Mouse (Mus musculus): Measurements from ENCODE around the gene Myom3.

GRCm38 (mm10) chr4:135776850-135777249 is 17.3 kb downstream of the Myom3 start:
- TF ChIP-seq CTCF (IDR thresholded peaks at IDR 0.05) (no peak), EP300 (IDR thresholded peaks at IDR 0.05) (no peak)

All from lung, postnatal 0 days (tissue).